Mouse (Mus musculus): Measurements from ENCODE around the gene Iqgap2.

GRCm38 (mm10) chr13:95891926-95892610 is 346 bp upstream of the Iqgap2 start:
- TF ChIP-seq TAL1 (IDR thresholded peaks at IDR 0.05; ENCODE audit: low read length), result no peak
- no peak for TF ChIP-seq GATA1 (IDR thresholded peaks at IDR 0.05; ENCODE audit: low read length)
